Mouse (Mus musculus) CH12.LX (cell line): ENCODE measurements at regions not wholly inside any gene's neighbourhood (a gene's known extent, or its start where the extent isn't known, plus 50 kb on each side); places are given as distances from the start of the nearest gene placed in this dataset.

ENCODE experiments used
- BHLHE40 ChIP-seq: IDR thresholded peaks from 2 replicates; pipeline ENCODE4 v1.6.1; 2011; ENCODE audit warnings: mild to moderate bottlenecking, low read depth, low read length, improper control_type of control experiment
- CHD1 ChIP-seq: IDR thresholded peaks from 2 replicates; pipeline ENCODE4 v1.6.1; 2012; ENCODE audit warnings: low read depth, low read length, improper control_type of control experiment, inconsistent platforms
- CTCF ChIP-seq, 2 experiments: IDR thresholded peaks in 1 of 2; conservative IDR thresholded peaks in 1 of 2; 2 replicates each; pipeline ENCODE4 v1.5.1; 2011 to 2012; ENCODE audit warnings: low read depth in 2 of 2, low read length in 2 of 2, improper control_type of control experiment in 1 of 2, inconsistent platforms in 1 of 2, mild to moderate bottlenecking in 1 of 2, moderate library complexity in 1 of 2
- ELF1 ChIP-seq: IDR thresholded peaks from 2 replicates; pipeline ENCODE4 v1.6.1; 2014; ENCODE audit warnings: low read depth, mild to moderate bottlenecking, inconsistent platforms, low read length, improper control_type of control experiment
- EP300 ChIP-seq: IDR thresholded peaks from 2 replicates; pipeline ENCODE4 v1.6.1; 2011; ENCODE audit warnings: low read length, improper control_type of control experiment
- HCFC1 ChIP-seq: IDR thresholded peaks from 2 replicates; pipeline ENCODE4 v1.6.1; 2012; ENCODE audit warnings: low read depth, mild to moderate bottlenecking, inconsistent platforms, low read length, improper control_type of control experiment
- PAX5 ChIP-seq: IDR thresholded peaks from 2 replicates; pipeline ENCODE4 v1.6.1; 2012; ENCODE audit warnings: low read length, inconsistent platforms, mixed read lengths
- POLR2A ChIP-seq: IDR thresholded peaks from 2 replicates; pipeline ENCODE4 v1.6.1; 2011; ENCODE audit warnings: low read depth, mild to moderate bottlenecking, improper control_type of control experiment, low read length
- RAD21 ChIP-seq: IDR thresholded peaks from 2 replicates; pipeline ENCODE4 v1.6.1; 2011; ENCODE audit warnings: low read depth, mild to moderate bottlenecking, low read length, improper control_type of control experiment, moderate library complexity
- RCOR1 ChIP-seq: conservative IDR thresholded peaks from 2 replicates; pipeline ENCODE4 v1.6.1; 2012; ENCODE audit warnings: low read depth, mild to moderate bottlenecking, inconsistent platforms, low read length, improper control_type of control experiment
- TCF12 ChIP-seq: IDR thresholded peaks from 2 replicates; pipeline ENCODE4 v1.6.1; 2014; ENCODE audit warnings: low read depth, mild to moderate bottlenecking, inconsistent platforms, low read length, improper control_type of control experiment
- USF1 ChIP-seq: IDR thresholded peaks from 2 replicates; pipeline ENCODE4 v1.6.1; 2014; ENCODE audit warnings: low read depth, mild to moderate bottlenecking, inconsistent platforms, low read length, improper control_type of control experiment
- ZMIZ1 ChIP-seq: IDR thresholded peaks from 2 replicates; pipeline ENCODE4 v1.6.1; 2012; ENCODE audit warnings: low read depth, mild to moderate bottlenecking, inconsistent platforms, low read length, improper control_type of control experiment
- ZNF384 ChIP-seq: IDR thresholded peaks from 2 replicates; pipeline ENCODE4 v1.6.1; 2012; ENCODE audit warnings: low read depth, low read length, improper control_type of control experiment, inconsistent platforms

DNA sequence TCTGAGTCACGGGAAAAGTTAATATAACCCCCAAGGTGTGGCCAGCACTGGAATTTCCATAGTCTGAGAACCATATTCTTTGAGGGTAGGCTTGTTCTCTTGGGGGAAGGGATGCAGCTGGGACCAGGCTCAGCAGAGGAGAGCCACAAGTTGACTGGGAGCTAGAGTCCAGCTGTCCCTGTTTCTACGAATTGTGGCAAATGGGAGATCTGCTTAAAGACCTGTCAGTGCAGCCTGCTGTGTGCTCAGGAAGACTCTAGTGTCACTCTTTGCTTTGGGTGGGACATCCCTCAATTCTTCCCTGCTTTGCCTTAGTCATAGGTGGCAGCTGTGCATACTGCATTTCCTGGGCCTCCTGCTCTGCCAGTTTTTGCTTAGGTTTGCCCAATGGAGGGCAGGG, 165.2 kb upstream of the Ctnnb1 start:
- TF ChIP-seq ZMIZ1 (no peak), CTCF (conservative IDR thresholded peaks at IDR 0.05 in 1 of 2, IDR thresholded peaks at IDR 0.05 in 1 of 2; ENCODE audit: low read depth in 2 of 2, low read length in 2 of 2) (no peak), EP300 (no peak), POLR2A (no peak), ZNF384 (no peak), RCOR1 (no peak), TCF12 (no peak), BHLHE40 (no peak), USF1 (no peak), PAX5 (no peak), RAD21 (no peak), CHD1 (no peak), HCFC1 (no peak), ELF1 (no peak)
